Mouse (Mus musculus) embryonic facial prominence, embryonic 13.5 days (tissue): Measurements from ENCODE around the gene Calm2. TPM values are rescaled to one million over a fixed set of nuclear protein-coding genes. Genes with fewer than 3 reads are reported as not detected.

Experiments used
- ATAC-seq: fragments of 200-750 bp; cut with Nextera tagmentation; 2 replicates; pipeline ENCODE4 v1.8.0; 2017; ENCODE audit warnings: low read depth; ENCODE audit not compliant: insufficient number of reproducible peaks, insufficient read depth, low FRiP score, low TSS enrichment
- H3K27ac ChIP-seq: fragments of 300-500 bp; sonication (generic); 2 replicates; pipeline ENCODE4 v1.5.1; 2015; ENCODE audit warnings: moderate library complexity, mild to moderate bottlenecking, inconsistent platforms
- H3K27me3 ChIP-seq: fragments of 300-500 bp; sonication (generic); 2 replicates; pipeline ENCODE4 v1.6.1; 2015; ENCODE audit warnings: mild to moderate bottlenecking, inconsistent platforms
- H3K36me3 ChIP-seq: fragments of 300-500 bp; sonication (generic); 2 replicates; pipeline ENCODE4 v1.6.1; 2015; ENCODE audit warnings: mild to moderate bottlenecking, inconsistent platforms
- H3K4me1 ChIP-seq: fragments of 300-500 bp; sonication (generic); 2 replicates; pipeline ENCODE4 v1.6.1; 2015; ENCODE audit warnings: inconsistent platforms
- H3K4me2 ChIP-seq: fragments of 300-500 bp; sonication (generic); 2 replicates; pipeline ENCODE4 v1.6.1; 2015; ENCODE audit warnings: moderate library complexity, mild to moderate bottlenecking, inconsistent platforms
- H3K4me3 ChIP-seq: fragments of 300-500 bp; sonication (generic); 2 replicates; pipeline ENCODE4 v1.5.1; 2015; ENCODE audit warnings: mild to moderate bottlenecking, inconsistent platforms
- H3K9ac ChIP-seq: fragments of 300-500 bp; sonication (generic); 2 replicates; pipeline ENCODE4 v1.6.1; 2015; ENCODE audit warnings: mild to moderate bottlenecking, inconsistent platforms
- H3K9me3 ChIP-seq: fragments of 300-500 bp; sonication (generic); 2 replicates; pipeline ENCODE4 v1.6.1; 2016; ENCODE audit warnings: inconsistent platforms
- WGBS: fragments of 180-500 bp; shearing (Covaris S2); methylation state at CpG from one replicate; pipeline ENCODE4 v1.1.7; 2015; ENCODE audit warnings: mixed read lengths; 5-methylcytosine and 5-hydroxymethylcytosine counted together
- polyA plus RNA-seq: library from polyadenylated mRNA; unstranded; fragments of >200 nt; fragmentation: Nextera tagmentation; extraction: Ambion mirVana; gene quantifications from 2 replicates; pipeline ENCODE4 v1.2.1, GENCODE M21; 2015

Gene Calm2
- polyA plus RNA-seq, 1 experiment from 2014 or later = 866 TPM

DNA sequence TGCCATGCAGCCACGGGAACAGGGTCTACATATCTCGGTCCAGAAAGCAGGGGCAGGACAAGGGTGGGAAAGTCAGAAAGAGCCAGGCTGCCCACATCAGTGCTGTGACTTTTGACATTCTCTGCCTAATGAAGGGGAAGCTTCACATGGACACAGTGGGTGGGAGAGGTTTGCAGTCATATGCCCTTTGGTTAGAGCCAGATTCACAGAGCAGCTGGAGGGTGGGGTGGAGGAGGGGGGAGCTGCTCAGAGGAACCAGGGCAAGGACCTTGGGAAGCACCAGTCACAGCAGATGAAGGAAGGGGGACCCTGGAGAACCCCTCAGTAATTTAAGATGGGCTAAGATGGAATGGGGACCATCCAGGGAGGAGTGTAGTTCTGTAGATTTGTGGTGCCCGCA is 60.9 kb downstream of the Calm2 start:
- H3K4me2 ChIP-seq = no peak overlapping the region
- ATAC-seq = no peak
- peaks cover 10% of the 10 kb centered on the region; the same call in 1 of the 2 replicates for H3K4me1 ChIP-seq
- peaks cover 4% of the 10 kb centered on the region; the same call in 1 of the 2 replicates for H3K27me3 ChIP-seq
- no peak overlapping the region for H3K4me3 ChIP-seq
- H3K9me3 ChIP-seq = no peaks in the 10 kb centered on the region
- no peaks in the 10 kb centered on the region for H3K36me3 ChIP-seq
- no peak overlapping the region for H3K27ac ChIP-seq
- 84% methylated on average over 3 of the region's 3 CpGs for WGBS
- H3K9ac ChIP-seq = no peak overlapping the region

Other genes with a start within 250 kb of the Calm2 start
- gene Mcfd2, start 181.0 kb downstream of the Calm2 start, polyA plus RNA-seq = 85.7 and 97.0 TPM in 2 replicates
- gene Ttc7, start 164.0 kb downstream of the Calm2 start, polyA plus RNA-seq = 6.4 and 7.2 TPM in 2 replicates
- not detected in 2 replicates for gene Stpg4, start 19.2 kb downstream of the Calm2 start, polyA plus RNA-seq
- 112 and 163 TPM in 2 replicates for gene Epcam, start 189.0 kb upstream of the Calm2 start, polyA plus RNA-seq
- gene Msh2, start 225.4 kb upstream of the Calm2 start, polyA plus RNA-seq = 85.3 and 85.8 TPM in 2 replicates